Mouse (Mus musculus): Measurements from ENCODE around the gene Sun3. TPM values are rescaled to one million over a fixed set of nuclear protein-coding genes. Genes with fewer than 3 reads are reported as not detected.
A peak's percentile ranks its signal among the peaks of the same experiment; 100 is the strongest.

Sun3 gene
- not detected for total RNA-seq (2021)
- long read RNA-seq, experiment 1, result 0 reads
- long read RNA-seq, experiment 2, partial matches to known transcripts, result 0 of 1 reads
- long read RNA-seq, experiment 2, other reads (novel, unspliced or antisense), result 1 of 1 reads

GRCm38 (mm10) chr11:9048703-9049060 lies at the start of gene Sun3:
Gene Sun3 (minus strand): TSS chr11:9048991.
- DNase-seq (ENCODE audit: low spot score in 2 of 2), result peak in 1 of 2 experiments; percentile 29

- DNase-seq (ENCODE audit: low spot score in 2 of 2), result no peak
These were observed 27.7 kb upstream of the Sun3 start for GRCm38 (mm10) chr11:9076444-9076843.

- DNase-seq (ENCODE audit: low spot score in 2 of 2), result no peak
These were observed 11.7 kb upstream of the Sun3 start for GRCm38 (mm10) chr11:9060484-9060883.

- no peak for DNase-seq (ENCODE audit: low spot score in 2 of 2)
These were observed 11.2 kb upstream of the Sun3 start for GRCm38 (mm10) chr11:9060029-9060428.

GRCm38 (mm10) chr11:9057711-9058110 lies 8.9 kb upstream of the Sun3 start:
- DNase-seq (ENCODE audit: low spot score in 2 of 2), result no peak

- no peak for DNase-seq (ENCODE audit: low spot score in 2 of 2)
These were observed 8.1 kb upstream of the Sun3 start for GRCm38 (mm10) chr11:9056937-9057336.

GRCm38 (mm10) chr11:9051895-9052294 lies 3.1 kb upstream of the Sun3 start:
- no peak for DNase-seq (ENCODE audit: low spot score in 2 of 2)

- no peak for DNase-seq (ENCODE audit: low spot score in 2 of 2)
These were observed 1.4 kb upstream of the Sun3 start for GRCm38 (mm10) chr11:9050241-9050640.

- peak; percentile 68 to 74 for DNase-seq (ENCODE audit: low spot score in 2 of 2)
These were observed 634 bp downstream of the Sun3 start, which contains the start of gene Gm11992 for GRCm38 (mm10) chr11:9048011-9048702. Gene Gm11992 (plus strand): TSS chr11:9048594.

- no peak for DNase-seq (ENCODE audit: low spot score in 2 of 2)
These were observed 1.7 kb downstream of the Sun3 start for GRCm38 (mm10) chr11:9047044-9047443.

- no peak for DNase-seq (ENCODE audit: low spot score in 2 of 2)
These were observed 2.2 kb downstream of the Sun3 start for GRCm38 (mm10) chr11:9046546-9046945.

GRCm38 (mm10) chr11:9031530-9031929 lies 17.3 kb downstream of the Sun3 start:
- no peak for DNase-seq (ENCODE audit: low spot score in 2 of 2)

- DNase-seq (ENCODE audit: low spot score in 2 of 2), result no peak
These were observed 23.6 kb downstream of the Sun3 start for GRCm38 (mm10) chr11:9025211-9025610.

- no peak for DNase-seq (ENCODE audit: low spot score in 2 of 2)
These were observed 24.0 kb downstream of the Sun3 start for GRCm38 (mm10) chr11:9024782-9025181.

GRCm38 (mm10) chr11:9020207-9020606 lies 28.6 kb downstream of the Sun3 start:
- DNase-seq (ENCODE audit: low spot score in 2 of 2), result no peak

GRCm38 (mm10) chr11:9018491-9019267 lies 30.1 kb downstream of the Sun3 start:
- no peak for DNase-seq (ENCODE audit: low spot score in 2 of 2)

GRCm38 (mm10) chr11:9014740-9015139 lies 34.1 kb downstream of the Sun3 start:
- no peak for DNase-seq (ENCODE audit: low spot score in 2 of 2)

GRCm38 (mm10) chr11:9011348-9011747 lies 37.4 kb downstream of the Sun3 start:
- DNase-seq (ENCODE audit: low spot score in 2 of 2), result no peak

- DNase-seq (ENCODE audit: low spot score in 2 of 2), result peak; percentile 89 to 92
These were observed 37.9 kb downstream of the Sun3 start, which contains the start of gene Hus1 for GRCm38 (mm10) chr11:9010853-9011339. Gene Hus1 (minus strand): TSS chr11:9011191.

GRCm38 (mm10) chr11:9010416-9010815 lies 38.4 kb downstream of the Sun3 start:
- DNase-seq (ENCODE audit: low spot score in 2 of 2), result peak; percentile 22 to 28

- no peak for DNase-seq (ENCODE audit: low spot score in 2 of 2)
These were observed 40.0 kb downstream of the Sun3 start for GRCm38 (mm10) chr11:9008761-9009160.

- DNase-seq (ENCODE audit: low spot score in 2 of 2), result no peak
These were observed 60.7 kb downstream of the Sun3 start for GRCm38 (mm10) chr11:8988084-8988483.

Measured in adrenal gland, adult 18-20 months (tissue).